Mouse (Mus musculus): Measurements from ENCODE around the gene P2ry13.

The P2ry13 gene

GRCm38 (mm10) chr3:59197329-59197948 is 13.2 kb downstream of the P2ry13 start:
- no peak for DNase-seq (ENCODE audit: low spot score)

GRCm38 (mm10) chr3:59194938-59195337 is 15.7 kb downstream of the P2ry13 start, which contains the start of gene Gpr87:
Gene Gpr87, minus strand, starts transcription at chr3:59195104.
- DNase-seq (ENCODE audit: low spot score) = no peak

GRCm38 (mm10) chr3:59194099-59194498 is 16.6 kb downstream of the P2ry13 start:
- DNase-seq (ENCODE audit: low spot score) = no peak

- DNase-seq (ENCODE audit: low spot score) = no peak
Observed at GRCm38 (mm10) chr3:59191674-59192073, 19.0 kb downstream of the P2ry13 start.

GRCm38 (mm10) chr3:59187336-59187735 is 23.3 kb downstream of the P2ry13 start:
- DNase-seq (ENCODE audit: low spot score) = no peak

GRCm38 (mm10) chr3:59185662-59186061 is 25.0 kb downstream of the P2ry13 start:
- no peak for DNase-seq (ENCODE audit: low spot score)

- DNase-seq (ENCODE audit: low spot score) = no peak
Observed at GRCm38 (mm10) chr3:59182129-59182528, 28.6 kb downstream of the P2ry13 start.

GRCm38 (mm10) chr3:59181134-59181533 is 29.5 kb downstream of the P2ry13 start:
- no peak for DNase-seq (ENCODE audit: low spot score)

GRCm38 (mm10) chr3:59176871-59177270 is 33.8 kb downstream of the P2ry13 start:
- no peak for DNase-seq (ENCODE audit: low spot score)

- peak; percentile 7 for DNase-seq (ENCODE audit: low spot score)
Observed at GRCm38 (mm10) chr3:59175234-59175633, 35.4 kb downstream of the P2ry13 start.

GRCm38 (mm10) chr3:59174426-59175154 is 36.1 kb downstream of the P2ry13 start:
- DNase-seq (ENCODE audit: low spot score) = no peak

GRCm38 (mm10) chr3:59169921-59170627 is 40.6 kb downstream of the P2ry13 start:
- no peak for DNase-seq (ENCODE audit: low spot score)

GRCm38 (mm10) chr3:59169215-59169614 is 41.5 kb downstream of the P2ry13 start:
- DNase-seq (ENCODE audit: low spot score) = no peak

GRCm38 (mm10) chr3:59168476-59168875 is 42.2 kb downstream of the P2ry13 start:
- no peak for DNase-seq (ENCODE audit: low spot score)

- DNase-seq (ENCODE audit: low spot score) = no peak
Observed at GRCm38 (mm10) chr3:59167417-59168054, 43.1 kb downstream of the P2ry13 start.

- no peak for DNase-seq (ENCODE audit: low spot score)
Observed at GRCm38 (mm10) chr3:59160465-59160864, 50.2 kb downstream of the P2ry13 start.
